Mouse (Mus musculus) thymus, postnatal 10 days (tissue): ENCODE data around the gene 4930558K02Rik.

Source experiments
- DNase-seq, 2 experiments: peaks; one replicate each; pipeline ENCODE4 v3.0.0; 2021; ENCODE audit warnings: low spot score in 2 of 2

Gene 4930558K02Rik

GRCm38 (mm10) chr1:161979536-161979935 is at the start of gene 4930558K02Rik:
Gene 4930558K02Rik, minus strand, starts transcription at chr1:161979636.
- no peak for DNase-seq

- DNase-seq: no peak
These were observed 44.3 kb upstream of the 4930558K02Rik start for GRCm38 (mm10) chr1:162023681-162024270.

GRCm38 (mm10) chr1:162020766-162021165 is 41.3 kb upstream of the 4930558K02Rik start:
- DNase-seq: no peak

GRCm38 (mm10) chr1:162020303-162020731 is 40.9 kb upstream of the 4930558K02Rik start:
- DNase-seq: no peak

GRCm38 (mm10) chr1:162018601-162018977 is 39.2 kb upstream of the 4930558K02Rik start:
- DNase-seq: no peak

GRCm38 (mm10) chr1:162017975-162018600 is 38.7 kb upstream of the 4930558K02Rik start:
- DNase-seq: no peak

GRCm38 (mm10) chr1:162016982-162017381 is 37.5 kb upstream of the 4930558K02Rik start:
- no peak for DNase-seq

GRCm38 (mm10) chr1:162015247-162015862 is 35.9 kb upstream of the 4930558K02Rik start:
- DNase-seq: no peak

GRCm38 (mm10) chr1:162013561-162013960 is 34.1 kb upstream of the 4930558K02Rik start:
- no peak for DNase-seq

- DNase-seq: no peak
These were observed 32.2 kb upstream of the 4930558K02Rik start for GRCm38 (mm10) chr1:162011523-162012245.

- DNase-seq: no peak
These were observed 29.6 kb upstream of the 4930558K02Rik start for GRCm38 (mm10) chr1:162009086-162009485.

GRCm38 (mm10) chr1:162008631-162009067 is 29.2 kb upstream of the 4930558K02Rik start:
- DNase-seq: no peak

GRCm38 (mm10) chr1:162008208-162008607 is 28.8 kb upstream of the 4930558K02Rik start:
- DNase-seq: no peak

- no peak for DNase-seq
These were observed 26.7 kb upstream of the 4930558K02Rik start for GRCm38 (mm10) chr1:162006109-162006508.

- peak in 1 of 2 experiments; percentile 16 for DNase-seq
These were observed 25.7 kb upstream of the 4930558K02Rik start for GRCm38 (mm10) chr1:162004821-162005770.

- no peak for DNase-seq
These were observed 25.0 kb upstream of the 4930558K02Rik start for GRCm38 (mm10) chr1:162004518-162004780.

- DNase-seq: no peak
These were observed 24.5 kb upstream of the 4930558K02Rik start for GRCm38 (mm10) chr1:162003729-162004517.

GRCm38 (mm10) chr1:162001328-162001727 is 21.9 kb upstream of the 4930558K02Rik start:
- DNase-seq: no peak

GRCm38 (mm10) chr1:161999882-162000371 is 20.5 kb upstream of the 4930558K02Rik start:
- DNase-seq: peak; percentile 20 to 76

- no peak for DNase-seq
These were observed 19.9 kb upstream of the 4930558K02Rik start for GRCm38 (mm10) chr1:161999338-161999737.
